Mouse (Mus musculus) cerebellum, adult 2 months (tissue): Measurements from ENCODE around the gene Rab25. TPM values are rescaled to one million over a fixed set of nuclear protein-coding genes. Genes with fewer than 3 reads are reported as not detected.

Experiments used
- DNase-seq, 2 experiments: peaks; one replicate each; pipeline ENCODE4 v3.0.0; 2021
- H3K27ac ChIP-seq: fragments of 200-500 bp; 2 replicates; pipeline ENCODE4 v1.5.1; 2012; ENCODE audit warnings: low read length, control low read depth, inconsistent platforms; ENCODE audit not compliant: insufficient read depth
- H3K27me3 ChIP-seq: fragments of 200-500 bp; 2 replicates; pipeline ENCODE4 v1.6.1; 2012; ENCODE audit warnings: inconsistent platforms, mild to moderate bottlenecking, low read length, moderate library complexity; ENCODE audit not compliant: control insufficient read depth, insufficient read depth
- H3K4me1 ChIP-seq: fragments of 200-500 bp; 2 replicates; pipeline ENCODE4 v1.6.1; 2011; ENCODE audit warnings: low read length; ENCODE audit not compliant: control insufficient read depth, insufficient read depth
- H3K4me3 ChIP-seq: fragments of 200-500 bp; replicated peaks from 2 replicates; pipeline ENCODE3; 2011; ENCODE audit warnings: mild to moderate bottlenecking, low read depth, low read length, control low read depth; ENCODE audit not compliant: insufficient read depth
- CTCF ChIP-seq: fragments of 200-500 bp; IDR thresholded peaks from 2 replicates; pipeline ENCODE4 v1.5.1; 2011; ENCODE audit warnings: low read depth, mild to moderate bottlenecking, control low read depth, low read length, moderate library complexity, borderline replicate concordance; ENCODE audit not compliant: insufficient read depth
- POLR2A ChIP-seq: fragments of 200-500 bp; IDR thresholded peaks from 2 replicates; pipeline ENCODE4 v1.6.1; 2011; ENCODE audit warnings: low read length, control low read depth, borderline replicate concordance; ENCODE audit not compliant: insufficient read depth
- WGBS: fragments of 180-500 bp; shearing (Covaris S2); methylation state at CpG from one replicate; pipeline ENCODE4 v1.1.7; 2018; 5-methylcytosine and 5-hydroxymethylcytosine counted together
- polyA plus RNA-seq: library from polyadenylated mRNA; depleted of rRNA; stranded (reverse); fragments of >200 nt; gene quantifications from 2 replicates; pipeline ENCODE4 v1.2.3, GENCODE M21; 2012

The Rab25 gene
- polyA plus RNA-seq, 1 experiment, result 1.4 TPM

GRCm38 (mm10) chr3:88512896-88513545, 35.1 kb downstream of the Rab25 start:
- TF ChIP-seq POLR2A, result no peak
- TF ChIP-seq CTCF, result no peak
- Histone ChIP-seq H3K4me3 (no peak overlapping the region), H3K4me1 (peaks cover 3% of the 10 kb centered on the region; the same call in 1 of the 2 replicates), H3K27me3 (no peaks in the 10 kb centered on the region), H3K27ac (no peak overlapping the region)
- no peak for DNase-seq
- 33% methylated on average over 15 of the region's 15 CpGs for WGBS

- DNase-seq, result no peak
- WGBS, result 66% methylated on average over 6 of the region's 6 CpGs
- no peak for TF ChIP-seq CTCF
- TF ChIP-seq POLR2A, result no peak
Observed at GRCm38 (mm10) chr3:88512141-88512895, 35.8 kb downstream of the Rab25 start.

GRCm38 (mm10) chr3:88511559-88511958, 36.5 kb downstream of the Rab25 start:
- TF ChIP-seq CTCF (no peak), POLR2A (no peak)
- Histone ChIP-seq H3K4me3 (no peak overlapping the region), H3K4me1 (peaks cover 3% of the 10 kb centered on the region; the same call in 1 of the 2 replicates), H3K27ac (no peak overlapping the region), H3K27me3 (no peaks in the 10 kb centered on the region)
- WGBS, result 53% methylated on average over 4 of the region's 4 CpGs
- DNase-seq, result no peak

More at GRCm38 (mm10) chr3:88512141-88512895, 35.8 kb downstream of the Rab25 start:
- Histone ChIP-seq H3K4me1 (peaks cover 3% of the 10 kb centered on the region; the same call in 1 of the 2 replicates), H3K4me3 (no peak overlapping the region), H3K27ac (no peak overlapping the region), H3K27me3 (no peaks in the 10 kb centered on the region)

DNA sequence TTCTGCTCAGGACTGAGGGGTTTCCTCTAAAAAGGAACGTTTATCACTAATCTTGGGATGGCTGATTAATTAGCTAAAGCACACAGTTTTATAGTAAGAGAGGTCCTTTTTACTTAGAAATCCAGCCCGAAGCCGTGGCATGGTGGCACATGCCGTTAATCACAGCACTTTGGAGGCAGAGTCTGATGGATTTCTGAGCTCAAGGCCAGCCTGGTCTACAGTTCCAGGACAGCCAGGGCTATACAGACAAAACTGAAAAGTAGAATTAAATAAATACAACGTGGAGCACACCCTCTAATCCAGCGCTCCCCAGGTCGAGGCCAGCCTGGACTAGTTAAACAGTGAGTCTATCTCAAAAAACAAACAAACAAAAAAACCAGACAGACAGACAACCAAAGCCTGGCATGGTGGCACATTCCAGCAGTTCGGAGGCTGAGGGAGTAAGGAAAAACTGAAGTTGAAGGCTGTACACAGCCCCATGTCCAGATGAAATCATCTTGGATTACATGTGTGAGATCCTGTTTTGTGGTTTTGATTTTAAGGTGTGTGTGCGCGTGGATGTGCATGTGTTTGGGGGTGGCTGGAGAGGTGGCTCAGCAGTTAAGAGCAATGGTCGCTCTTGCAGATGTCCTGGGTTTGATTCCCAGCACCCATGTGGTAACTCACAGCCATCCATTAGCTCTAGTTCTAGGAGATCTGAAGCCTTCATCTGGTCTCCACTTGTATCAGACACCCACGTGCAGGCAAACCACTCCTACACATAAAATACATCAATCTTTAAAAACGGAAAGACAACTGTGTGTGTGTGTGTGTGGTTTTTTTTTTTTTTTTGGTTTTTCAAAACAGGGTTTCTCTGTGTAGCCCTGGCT, 37.4 kb downstream of the Rab25 start:
- WGBS, result 68% methylated on average over 13 of the region's 13 CpGs
- Histone ChIP-seq H3K27ac (peak overlapping the region; percentile 24), H3K27me3 (no peaks in the 10 kb centered on the region), H3K4me3 (peak overlapping the region; percentile 56), H3K4me1 (peaks cover 3% of the 10 kb centered on the region; the same call in 1 of the 2 replicates)
- no peak for TF ChIP-seq POLR2A
- TF ChIP-seq CTCF, result no peak
- DNase-seq, result no peak

- peak; percentile 93 to 95 for DNase-seq
- peak; percentile 68; the same call in 1 of the 2 replicates for TF ChIP-seq POLR2A
- TF ChIP-seq CTCF, result peak; percentile 50; the same call in 1 of the 2 replicates
- Histone ChIP-seq H3K4me3 (peak within 1 kb of the TSS; percentile 56), H3K4me1 (peaks cover 3% of the 10 kb centered on the region; the same call in 1 of the 2 replicates), H3K27ac (peak within 1 kb of the TSS; percentile 68), H3K27me3 (no peaks in the 10 kb centered on the region)
- 2% methylated on average over 31 of the region's 31 CpGs for WGBS
Observed at GRCm38 (mm10) chr3:88509692-88510420, 38.2 kb downstream of the Rab25 start, which contains the start of gene Lmna. Gene Lmna, minus strand, starts transcription at chr3:88509956.

GRCm38 (mm10) chr3:88509250-88509649, 38.9 kb downstream of the Rab25 start:
- H3K4me1 ChIP-seq, result peaks cover 3% of the 10 kb centered on the region; the same call in 1 of the 2 replicates
- peak overlapping the region; percentile 68; the same call in 1 of the 2 replicates for H3K27ac ChIP-seq
- H3K4me3 ChIP-seq, result peak overlapping the region; percentile 56
- no peaks in the 10 kb centered on the region for H3K27me3 ChIP-seq
- 61% methylated on average over 3 of the region's 3 CpGs for WGBS
- TF ChIP-seq CTCF (no peak), POLR2A (no peak)
- no peak for DNase-seq

DNA sequence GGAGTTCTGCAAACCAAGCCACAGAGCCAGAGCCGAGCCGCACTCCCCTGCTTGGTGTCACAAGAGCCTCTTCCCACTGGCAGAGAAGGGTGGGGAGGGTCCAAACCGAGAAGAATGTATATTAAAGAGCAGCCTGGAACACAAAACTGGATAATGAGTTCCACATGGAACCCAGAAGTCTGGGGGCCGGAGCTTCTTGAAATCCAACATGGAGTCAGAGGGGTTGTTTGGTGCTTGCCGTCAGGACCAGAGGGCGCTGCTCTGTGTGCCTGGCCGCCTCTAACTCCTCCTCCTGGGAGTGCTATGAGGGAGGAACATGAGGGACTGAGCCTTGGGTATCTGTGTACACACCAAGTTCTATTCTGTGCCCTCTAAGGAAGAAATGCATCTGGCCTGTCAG, 42.3 kb downstream of the Rab25 start:
- Histone ChIP-seq H3K27ac (no peak overlapping the region), H3K4me3 (no peak overlapping the region), H3K27me3 (no peaks in the 10 kb centered on the region), H3K4me1 (peaks cover 14% of the 10 kb centered on the region)
- TF ChIP-seq POLR2A (no peak), CTCF (no peak)
- DNase-seq, result no peak
- WGBS, result 63% methylated on average over 7 of the region's 7 CpGs

GRCm38 (mm10) chr3:88505081-88505480, 43.0 kb downstream of the Rab25 start:
- no peak for TF ChIP-seq POLR2A
- no peak for TF ChIP-seq CTCF
- 76% methylated on average over 6 of the region's 6 CpGs for WGBS

More at GRCm38 (mm10) chr3:88505081-88505480, 43.0 kb downstream of the Rab25 start:
- no peak for DNase-seq
- Histone ChIP-seq H3K27me3 (no peaks in the 10 kb centered on the region), H3K4me3 (no peak overlapping the region), H3K4me1 (peaks cover 17% of the 10 kb centered on the region), H3K27ac (no peak overlapping the region)
